ENCODE assay signal across 15 mouse cellular contexts in the genomic region with DNA sequence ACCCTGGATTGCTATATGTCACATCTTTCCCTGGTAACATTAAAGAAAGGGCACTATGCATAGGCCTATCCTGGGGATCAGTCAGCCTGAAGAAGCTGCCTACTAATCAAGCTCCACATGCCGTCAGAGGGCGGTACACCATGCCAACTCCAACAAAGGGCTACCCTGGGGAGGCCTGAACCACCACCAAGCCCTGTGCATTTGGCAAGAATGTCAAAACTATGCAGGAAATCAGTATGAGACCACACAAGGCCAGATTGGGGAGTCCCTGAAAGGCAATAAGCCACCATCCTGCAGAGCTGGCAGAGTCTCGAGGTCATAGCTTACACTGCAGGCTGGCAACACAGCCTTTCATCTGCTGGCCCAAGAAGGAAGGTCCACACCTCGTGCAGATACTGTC. TPM values are rescaled to one million over a fixed set of nuclear protein-coding genes. Genes with fewer than 3 reads are reported as not detected.
A peak's percentile ranks its signal among the peaks of the same experiment; 100 is the strongest.
DNase-seq lines count a peak whose midpoint lies in the region; ATAC-seq and TF ChIP-seq lines count a peak whose summit lies in the region.
"Had no signal": no experiment of that assay in that cellular context is flagged by ENCODE, and none has a peak within 500 bp of the region (broad histone marks: within the 10 kb centered on the region; RNA-seq: fewer than 3 reads in every experiment).

No protein-coding gene starts in this region.

- no peaks in the 10 kb centered on the region for H3K27me3 ChIP-seq in Patski
- H3K27me3 ChIP-seq in kidney, adult 2 months (replicated peaks; ENCODE audit: control insufficient read depth, insufficient read depth, low read length), result no peaks in the 10 kb centered on the region
- H3K27me3 ChIP-seq: hindbrain, embryonic 12.5 days; stomach, embryonic 15.5 days had no signal

- H3K4me3 ChIP-seq in kidney, adult 2 months (ENCODE audit: insufficient read depth, low read depth, low read length), result no peak overlapping the region
- H3K4me3 ChIP-seq: erythroblast, embryonic 14.5 days; heart, embryonic 10.5 days; hindbrain, embryonic 12.5 days; stomach, embryonic 15.5 days had no signal

- no peaks in the 10 kb centered on the region for H3K36me3 ChIP-seq in kidney, adult 2 months (ENCODE audit: control insufficient read depth, insufficient read depth, low read length)
- H3K36me3 ChIP-seq: hindbrain, embryonic 12.5 days; stomach, embryonic 15.5 days had no signal

- 86% methylated on average over 4 of the region's 4 CpGs for whole genome bisulfite sequencing in kidney, adult 2 months

- no peak for TF ChIP-seq CTCF in Patski (IDR thresholded peaks at IDR 0.05)
- TF ChIP-seq CTCF in kidney, adult 2 months (conservative IDR thresholded peaks at IDR 0.05; ENCODE audit: insufficient read depth, insufficient read length, low read depth, low read length), result no peak

- in situ Hi-C loops in Patski (cut with MboI; ENCODE audit: low pct_unique_long_range_greater_than_20kb), result no loop called here

- no peak overlapping the region for H3K27ac ChIP-seq in kidney, adult 2 months (ENCODE audit: insufficient read depth, low read depth, low read length)
- H3K27ac ChIP-seq: heart, embryonic 10.5 days; hindbrain, embryonic 12.5 days; kidney, postnatal 0 days; stomach, embryonic 15.5 days had no signal

- intact Hi-C loops in left cerebral cortex, postnatal 4 days (cut with DNase I), result no loop called here

- TF ChIP-seq POLR2A in kidney, adult 2 months (IDR thresholded peaks at IDR 0.05; ENCODE audit: low read depth, low read length), result no peak

- no peaks in the 10 kb centered on the region for H3K4me1 ChIP-seq in kidney, adult 2 months (ENCODE audit: control insufficient read depth, insufficient read depth, low read length)
- H3K4me1 ChIP-seq: heart, embryonic 10.5 days; stomach, embryonic 15.5 days had no signal

- peak; percentile 81 for ATAC-seq in Patski

- peak; percentile 43 for DNase-seq in left cerebral cortex, postnatal 4 days
- DNase-seq in left cerebral cortex, adult 11 months (ENCODE audit: low spot score), result no peak
- no peak for DNase-seq in Patski (ENCODE audit: low read depth, low spot score)
- DNase-seq in adrenal gland, postnatal 36 days, result peak; percentile 54 to 75
- DNase-seq in cerebellum, postnatal 14 days, result peak; percentile 63 to 83
- DNase-seq in kidney, adult 9 months, result no peak
- no peak for DNase-seq in kidney, adult 2 months
- DNase-seq in heart, adult 18-20 months, result no peak
- DNase-seq: lung, embryonic 14.5 days; right cerebral cortex, postnatal 25 days had no signal

- POLR2A ChIA-PET in Patski (lab: Charles Lee), result no interaction called here

- CTCF ChIA-PET in Patski (lab: Charles Lee), result interaction anchor here (0.8 to 2.1 kb wide), 4 partner anchors 8 to 18 kb away, joined by 3 to 7 read pairs (median 4); no protein-coding TSS in a partner anchor

RNA-seq across cellular contexts. Expression of gene Large1, which starts 28.7 kb away (rescaled TPM):
- total RNA-seq in left cerebral cortex, postnatal 4 days (2021), result 100 to 1,000 TPM; 122 to 123 TPM
- polyA plus RNA-seq in Patski (2021), result 68.6 TPM
- total RNA-seq in adrenal gland, postnatal 36 days (2021), result 10 to 100 TPM; 23.1 to 26.8 TPM
- 8.3 and 9.1 TPM in 2 replicates for polyA plus RNA-seq in kidney, adult 2 months (2012; rRNA removed)
- total RNA-seq in heart, adult 18-20 months (2021), result 10 to 100 TPM; 40.0 to 41.8 TPM
- polyA plus RNA-seq: erythroblast, embryonic 14.5 days had no signal

Comparison
In these comparisons a context has a peak if more than half of its experiments do, and no peak if none do; other contexts are left out.
1. DNase-seq: peak in left cerebral cortex, postnatal 4 days (single experiment), adrenal gland, postnatal 36 days (2 of 2) and cerebellum, postnatal 14 days (2 of 2); none in left cerebral cortex, adult 11 months (single experiment), Patski (single experiment), kidney, adult 9 months (single experiment), kidney, adult 2 months (single experiment) and heart, adult 18-20 months (0 of 2).